Mouse (Mus musculus): Measurements from ENCODE around the gene Rtl8a.
A peak's percentile ranks its signal among the peaks of the same experiment; 100 is the strongest.
"Not testable (repeated sequence)": the region's sequence is repeated elsewhere in the genome, so short reads cannot be mapped to it uniquely, and the experiment has no call there.

- TF ChIP-seq CTCF (IDR thresholded peaks at IDR 0.05; ENCODE audit: borderline replicate concordance, insufficient read depth, low read depth, low read length): not testable (repeated sequence)
- TF ChIP-seq POLR2A (IDR thresholded peaks at IDR 0.05; ENCODE audit: borderline replicate concordance, insufficient read depth, low read length): peak; percentile 16; the same call in 1 of the 2 replicates
These were observed at the start of gene Rtl8a for GRCm38 (mm10) chrX:53642980-53643961.

Data from cerebellum, adult 2 months (tissue).